Mouse (Mus musculus): ENCODE data around the gene Prex1. TPM values are rescaled to one million over a fixed set of nuclear protein-coding genes. Genes with fewer than 3 reads are reported as not detected.

Gene Prex1
- total RNA-seq, 2 experiments from 2014 or later = 3.7 to 5.0 TPM

- DNase-seq = no peak
- intact Hi-C loops (cut with DNase I) = loop anchor here (5.0 kb wide), 1 partner anchor 75 kb away; no protein-coding TSS in a partner anchor
Measured at GRCm38 (mm10) chr2:166617706-166618105, 95.9 kb downstream of the Prex1 start.

- DNase-seq = peak; percentile 61 to 75
- intact Hi-C loops (cut with DNase I) = loop anchor here (5.0 kb wide), 1 partner anchor 77 kb away; no protein-coding TSS in a partner anchor
Measured at GRCm38 (mm10) chr2:166615338-166616075, 98.1 kb downstream of the Prex1 start.

GRCm38 (mm10) chr2:166610271-166610670, 103.4 kb downstream of the Prex1 start:
- intact Hi-C loops (cut with DNase I) = no loop called here
- DNase-seq = no peak

GRCm38 (mm10) chr2:166608509-166608908, 105.1 kb downstream of the Prex1 start:
- intact Hi-C loops (cut with DNase I) = loop anchor here (5.0 kb wide), 1 partner anchor 104 kb away; the partner anchor contains the start of gene Prex1
- peak in 1 of 2 experiments; percentile 48 for DNase-seq

- intact Hi-C loops (cut with DNase I) = loop anchor here (5.0 kb wide), 1 partner anchor 106 kb away; the partner anchor contains the start of gene Prex1
- no peak for DNase-seq
Measured at GRCm38 (mm10) chr2:166606481-166607245, 107.0 kb downstream of the Prex1 start.

- DNase-seq = peak in 1 of 2 experiments; percentile 30
- intact Hi-C loops (cut with DNase I) = loop anchor here (5.0 kb wide), 1 partner anchor 106 kb away; the partner anchor contains the start of gene Prex1
Measured at GRCm38 (mm10) chr2:166606053-166606452, 107.6 kb downstream of the Prex1 start.

GRCm38 (mm10) chr2:166605164-166605831, 108.3 kb downstream of the Prex1 start:
- no peak for DNase-seq
- intact Hi-C loops (cut with DNase I) = loop anchor here (5.0 kb wide), 1 partner anchor 107 kb away; the partner anchor contains the start of gene Prex1

- DNase-seq = no peak
- intact Hi-C loops (cut with DNase I) = no loop called here
Measured at GRCm38 (mm10) chr2:166602948-166603347, 110.7 kb downstream of the Prex1 start.

GRCm38 (mm10) chr2:166601420-166601819, 112.2 kb downstream of the Prex1 start:
- DNase-seq = no peak
- intact Hi-C loops (cut with DNase I) = no loop called here

- DNase-seq = no peak
- intact Hi-C loops (cut with DNase I) = no loop called here
Measured at GRCm38 (mm10) chr2:166598453-166599155, 115.0 kb downstream of the Prex1 start.

GRCm38 (mm10) chr2:166597763-166598162, 115.9 kb downstream of the Prex1 start:
- peak in 1 of 2 experiments; percentile 33 for DNase-seq
- intact Hi-C loops (cut with DNase I) = no loop called here

GRCm38 (mm10) chr2:166592034-166592912, 121.4 kb downstream of the Prex1 start:
- intact Hi-C loops (cut with DNase I) = loop anchor here (1.0 kb wide), 1 partner anchor 189 kb away; no protein-coding TSS in a partner anchor
- DNase-seq = peak; percentile 50 to 77

- DNase-seq = no peak
- intact Hi-C loops (cut with DNase I) = loop anchor here (10.0 kb wide), 1 partner anchor 1570 kb away; no protein-coding TSS in a partner anchor
Measured at GRCm38 (mm10) chr2:166584491-166584890, 129.1 kb downstream of the Prex1 start.

- intact Hi-C loops (cut with DNase I) = loop anchor here (10.0 kb wide), 1 partner anchor 1572 kb away; no protein-coding TSS in a partner anchor
- DNase-seq = no peak
Measured at GRCm38 (mm10) chr2:166583292-166583691, 130.3 kb downstream of the Prex1 start.

GRCm38 (mm10) chr2:166581881-166582583, 131.6 kb downstream of the Prex1 start:
- no peak for DNase-seq
- intact Hi-C loops (cut with DNase I) = loop anchor here (10.0 kb wide), 1 partner anchor 1573 kb away; no protein-coding TSS in a partner anchor

GRCm38 (mm10) chr2:166579793-166580192, 133.8 kb downstream of the Prex1 start:
- no peak for DNase-seq
- intact Hi-C loops (cut with DNase I) = loop anchor here (10.0 kb wide), 1 partner anchor 1575 kb away; no protein-coding TSS in a partner anchor

- DNase-seq = no peak
- intact Hi-C loops (cut with DNase I) = no loop called here
Measured at GRCm38 (mm10) chr2:166579361-166579760, 134.3 kb downstream of the Prex1 start.

- no peak for DNase-seq
- intact Hi-C loops (cut with DNase I) = no loop called here
Measured at GRCm38 (mm10) chr2:166575419-166575818, 138.2 kb downstream of the Prex1 start.

Data from gastrocnemius, postnatal 36 days (tissue).